Mouse (Mus musculus) liver, postnatal 0 days (tissue): ENCODE results near the gene Fam98b.

ENCODE experiments used
- CTCF ChIP-seq: sonication (generic); IDR thresholded peaks from 2 replicates; pipeline ENCODE4 v1.5.1; 2016; ENCODE audit warnings: antibody characterized with exemption, low read depth
- EP300 ChIP-seq: IDR thresholded peaks from 2 replicates; pipeline ENCODE4 v1.6.1; 2016; ENCODE audit warnings: antibody characterized with exemption, low read depth, mild to moderate bottlenecking

DNA sequence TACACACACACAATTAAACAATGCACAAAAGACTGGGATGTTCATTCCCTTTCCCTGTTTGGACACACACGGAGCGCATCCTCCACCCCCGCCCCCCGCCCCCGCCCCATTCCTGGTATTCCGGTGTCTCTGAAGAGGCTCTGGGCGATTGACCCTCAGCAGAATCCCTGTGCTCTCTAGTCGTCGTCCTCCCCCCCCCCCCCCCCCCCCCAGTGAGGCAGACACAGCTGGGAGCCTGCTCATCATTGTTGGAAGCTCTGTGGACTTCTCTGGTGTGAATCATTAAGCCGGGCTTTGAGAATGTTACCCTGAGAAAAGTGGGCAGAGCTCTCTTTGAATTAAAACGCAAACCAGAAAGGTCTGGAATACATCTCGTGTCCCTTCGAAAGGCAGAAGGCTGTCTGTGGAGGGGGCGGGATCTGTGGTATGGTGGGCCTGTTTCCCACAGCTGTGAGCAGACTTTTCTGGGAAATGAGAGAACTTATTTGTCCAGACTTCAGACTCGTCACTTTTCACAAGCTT lies 31.8 kb upstream of the Fam98b start:
- TF ChIP-seq CTCF, result no peak
- no peak for TF ChIP-seq EP300
